Mouse (Mus musculus) large intestine, adult 2 months (tissue): ENCODE measurements at regions not wholly inside any gene's neighbourhood (a gene's known extent, or its start where the extent isn't known, plus 50 kb on each side); places are given as distances from the start of the nearest gene placed in this dataset.

ENCODE experiments used
- DNase-seq: peaks from one replicate; pipeline ENCODE4 v3.0.0-alpha.2; 2012; ENCODE audit warnings: low read depth, low spot score
- WGBS: fragments of 180-500 bp; shearing (Covaris S2); methylation state at CpG from one replicate; pipeline ENCODE4 v1.1.7; 2018; 5-methylcytosine and 5-hydroxymethylcytosine counted together

DNA sequence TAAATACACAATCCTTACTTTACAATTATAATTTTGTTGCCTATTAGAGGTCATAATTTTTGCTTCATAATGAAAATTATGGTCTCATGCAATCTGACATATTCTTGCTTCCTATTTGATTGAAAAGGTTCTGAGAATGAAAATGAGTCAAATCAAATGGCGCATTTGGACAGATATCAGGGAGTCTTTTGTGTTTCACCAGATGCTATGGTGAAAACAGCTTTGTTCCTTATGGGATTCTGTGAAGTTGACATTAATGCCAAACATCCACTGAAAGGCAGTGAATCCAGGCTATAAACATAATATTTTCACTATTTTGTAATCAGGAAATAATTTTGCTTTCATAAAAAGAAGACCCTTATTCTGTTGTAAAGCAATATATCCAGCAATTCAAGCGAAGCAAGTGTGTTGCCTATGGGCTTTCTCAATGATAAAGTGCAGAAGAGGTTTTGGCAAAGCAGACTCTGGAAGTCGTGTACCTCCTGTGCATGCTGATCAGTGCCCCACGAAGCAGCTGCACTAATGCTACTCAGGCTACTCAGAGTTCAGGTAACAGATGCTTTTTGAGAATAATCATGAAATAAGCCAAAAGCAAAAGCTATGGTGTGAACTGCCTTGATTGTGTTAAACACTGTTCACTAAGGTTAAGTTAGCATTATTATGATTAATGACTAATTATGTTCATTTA, 1353.0 kb upstream of the Luzp2 start:
- 49% methylated on average over 4 of the region's 4 CpGs for WGBS
- no peak for DNase-seq

GRCm38 (mm10) chr7:53486126-53486525, 1349.2 kb upstream of the Luzp2 start:
- DNase-seq, result no peak
- 76% methylated on average over 3 of the region's 3 CpGs for WGBS

DNA sequence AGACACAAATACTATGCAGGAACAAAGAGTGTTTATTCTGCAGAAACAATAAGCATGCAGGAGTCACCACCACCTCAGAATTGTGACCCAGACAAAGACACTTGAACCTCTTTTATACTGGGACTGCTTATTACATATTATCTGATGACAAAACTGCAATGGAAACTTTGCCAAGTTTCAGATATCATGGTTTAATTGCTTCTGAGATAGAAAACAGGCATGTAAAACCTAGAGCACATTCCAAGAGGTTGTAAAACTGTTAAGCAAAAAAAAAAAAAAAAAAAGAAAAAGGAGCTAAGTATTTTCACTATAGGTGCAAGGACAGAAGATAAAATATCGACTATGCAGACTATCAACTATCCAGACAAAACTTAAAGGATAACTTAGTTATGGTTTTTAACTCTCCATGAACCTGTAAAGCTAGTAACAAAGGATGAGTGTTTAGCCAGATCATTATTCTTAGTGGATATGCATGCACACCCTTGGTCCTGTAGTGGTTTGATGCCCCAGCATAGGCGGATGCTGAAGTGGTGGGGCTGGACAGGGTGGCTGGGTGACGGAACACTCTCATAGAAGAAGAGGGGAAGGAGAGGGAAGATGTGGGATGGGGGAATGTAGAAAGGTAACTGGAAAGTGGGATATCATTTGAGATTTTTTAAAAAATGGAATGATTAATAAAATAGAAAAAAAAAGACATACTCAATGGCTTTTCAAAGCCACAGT, 1312.9 kb upstream of the Luzp2 start:
- peak; percentile 11 for DNase-seq

More for the DNA sequence above, 1312.9 kb upstream of the Luzp2 start:
- WGBS, result 24% methylated on average over 3 of the region's 3 CpGs
